Mouse (Mus musculus): ENCODE measurements at regions not wholly inside any gene's neighbourhood (a gene's known extent, or its start where the extent isn't known, plus 50 kb on each side); places are given as distances from the start of the nearest gene placed in this dataset.

DNA sequence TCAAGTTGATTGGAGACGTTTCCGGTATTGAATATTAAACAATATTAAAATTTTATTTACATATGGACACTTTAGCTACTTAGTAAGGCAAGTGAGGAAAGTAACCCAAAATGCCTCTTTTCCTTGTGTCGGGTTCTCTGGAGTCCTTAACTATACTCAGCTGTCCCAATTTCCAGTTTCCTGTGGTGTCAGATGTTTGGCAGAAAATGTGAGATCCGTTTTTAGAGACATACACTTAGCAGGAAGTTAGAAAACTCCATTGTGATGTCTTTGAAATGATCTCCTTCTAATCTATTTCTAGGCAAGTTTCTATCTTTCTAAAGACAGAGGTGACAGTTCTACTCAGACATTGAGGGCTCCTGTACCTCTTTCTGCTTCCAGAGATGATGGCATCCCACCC, 168.9 kb upstream of the Plcxd3 start:
- Histone ChIP-seq H3K79me2 (ENCODE audit: control insufficient read depth, insufficient read depth, low read length, poor library complexity) (no peaks in the 10 kb centered on the region), H3K4me1 (ENCODE audit: control insufficient read depth in 1 of 2, insufficient read depth in 2 of 2, low read length in 2 of 2) (no peaks in the 10 kb centered on the region), H3K27me3 (ENCODE audit: control insufficient read depth in 1 of 2, insufficient read depth in 2 of 2, low read length in 2 of 2) (no peaks in the 10 kb centered on the region), H3K9me3 (replicated peaks; ENCODE audit: insufficient read depth, low read length) (no peaks in the 10 kb centered on the region), H3K9ac (ENCODE audit: control insufficient read depth, low read depth, low read length, poor library complexity, severe bottlenecking) (no peak overlapping the region), H3K4me3 (ENCODE audit: control insufficient read depth in 1 of 2, insufficient read depth in 1 of 2, low read depth in 2 of 2, low read length in 2 of 2) (no peak overlapping the region), H3K27ac (ENCODE audit: control insufficient read depth, low read depth, low read length) (no peak overlapping the region), H3K36me3 (ENCODE audit: control insufficient read depth in 1 of 2, insufficient read depth in 2 of 2, low read length in 2 of 2) (no peaks in the 10 kb centered on the region)
- TF ChIP-seq E2F4 (IDR thresholded peaks at IDR 0.05; ENCODE audit: borderline replicate concordance, low read depth, low read length) (no peak), HCFC1 (IDR thresholded peaks at IDR 0.05; ENCODE audit: low read depth, low read length) (no peak), ZNF384 (IDR thresholded peaks at IDR 0.05; ENCODE audit: low read depth, low read length) (no peak)
- DNase-seq (ENCODE audit: low read depth, low spot score) = no peak

DNA sequence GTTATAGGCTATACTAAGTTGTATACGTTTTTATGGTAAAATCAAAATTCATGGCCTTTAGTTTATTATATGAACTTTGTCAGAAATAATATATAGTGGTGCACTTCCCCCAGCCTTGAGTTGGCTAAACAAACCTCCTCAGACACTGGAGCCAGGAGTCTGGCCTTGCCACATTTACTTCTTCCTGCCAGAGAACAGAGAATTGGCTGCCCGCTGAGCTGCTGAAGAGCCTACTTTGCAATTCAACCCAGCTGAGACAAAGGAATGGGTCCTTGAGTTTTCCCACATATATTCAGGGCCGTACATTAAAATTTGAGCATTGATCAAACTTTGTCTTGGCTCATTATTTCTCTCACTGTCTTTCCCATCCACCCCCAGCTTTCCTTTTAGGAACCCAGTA, 161.9 kb upstream of the Plcxd3 start:
- Histone ChIP-seq H3K4me1 (ENCODE audit: control insufficient read depth in 1 of 2, insufficient read depth in 2 of 2, low read length in 2 of 2) (no peaks in the 10 kb centered on the region), H3K27me3 (ENCODE audit: control insufficient read depth in 1 of 2, insufficient read depth in 2 of 2, low read length in 2 of 2) (no peaks in the 10 kb centered on the region; a peak in 1 of 4 replicates), H3K4me3 (ENCODE audit: control insufficient read depth in 1 of 2, insufficient read depth in 1 of 2, low read depth in 2 of 2, low read length in 2 of 2) (no peak overlapping the region), H3K9me3 (replicated peaks; ENCODE audit: insufficient read depth, low read length) (no peaks in the 10 kb centered on the region), H3K9ac (ENCODE audit: control insufficient read depth, low read depth, low read length, poor library complexity, severe bottlenecking) (no peak overlapping the region), H3K27ac (ENCODE audit: control insufficient read depth, low read depth, low read length) (no peak overlapping the region), H3K36me3 (ENCODE audit: control insufficient read depth in 1 of 2, insufficient read depth in 2 of 2, low read length in 2 of 2) (no peaks in the 10 kb centered on the region), H3K79me2 (ENCODE audit: control insufficient read depth, insufficient read depth, low read length, poor library complexity) (no peaks in the 10 kb centered on the region)
- no peak for TF ChIP-seq MAZ (IDR thresholded peaks at IDR 0.05; ENCODE audit: low read depth, low read length)
- TF ChIP-seq ELF1 (IDR thresholded peaks at IDR 0.05; ENCODE audit: low read depth, low read length) = no peak
- no peak for TF ChIP-seq MYB (IDR thresholded peaks at IDR 0.05; ENCODE audit: low read depth, low read length)
- no peak for DNase-seq (ENCODE audit: low read depth, low spot score)

DNA sequence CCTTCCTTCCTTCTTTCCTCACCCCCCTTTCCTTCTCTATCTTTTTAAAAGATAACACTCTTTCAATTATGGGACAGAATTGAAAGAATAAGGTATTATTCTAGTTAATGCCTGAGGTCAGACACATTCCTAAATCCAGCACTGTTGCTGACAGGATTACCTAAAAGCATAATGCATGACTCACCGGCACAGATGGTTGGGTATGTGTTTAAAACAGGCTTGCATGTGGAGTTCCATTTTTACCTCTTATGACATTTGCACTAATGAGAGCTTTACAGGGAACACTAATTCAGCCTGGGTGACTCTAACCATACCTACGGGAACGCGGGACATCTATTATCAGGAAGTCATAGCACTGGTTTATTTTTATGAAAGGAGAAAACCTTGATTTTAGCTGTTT, 156.2 kb upstream of the Plcxd3 start:
- DNase-seq (ENCODE audit: low read depth, low spot score) = no peak
- Histone ChIP-seq H3K9ac (ENCODE audit: control insufficient read depth, low read depth, low read length, poor library complexity, severe bottlenecking) (no peak overlapping the region), H3K27ac (ENCODE audit: control insufficient read depth, low read depth, low read length) (no peak overlapping the region), H3K4me3 (ENCODE audit: control insufficient read depth in 1 of 2, insufficient read depth in 1 of 2, low read depth in 2 of 2, low read length in 2 of 2) (no peak overlapping the region), H3K36me3 (ENCODE audit: control insufficient read depth in 1 of 2, insufficient read depth in 2 of 2, low read length in 2 of 2) (no peaks in the 10 kb centered on the region), H3K4me1 (ENCODE audit: control insufficient read depth in 1 of 2, insufficient read depth in 2 of 2, low read length in 2 of 2) (no peaks in the 10 kb centered on the region), H3K79me2 (ENCODE audit: control insufficient read depth, insufficient read depth, low read length, poor library complexity) (no peaks in the 10 kb centered on the region), H3K9me3 (replicated peaks; ENCODE audit: insufficient read depth, low read length) (no peaks in the 10 kb centered on the region), H3K27me3 (ENCODE audit: control insufficient read depth in 1 of 2, insufficient read depth in 2 of 2, low read length in 2 of 2) (no peaks in the 10 kb centered on the region)
- TF ChIP-seq NELFE (IDR thresholded peaks at IDR 0.05; ENCODE audit: low read depth, low read length) (no peak), POLR2AphosphoS5 (IDR thresholded peaks at IDR 0.05; ENCODE audit: borderline replicate concordance, low read depth, low read length) (no peak), ETS1 (IDR thresholded peaks at IDR 0.05; ENCODE audit: low read depth, low read length) (no peak), CTCF (IDR thresholded peaks at IDR 0.05 in 2 of 3, conservative IDR thresholded peaks at IDR 0.05 in 1 of 3; ENCODE audit: control insufficient read depth in 1 of 3, insufficient read depth in 1 of 3, low read depth in 2 of 3, low read length in 3 of 3, poor library complexity in 1 of 3, severe bottlenecking in 1 of 3) (no peak), MYB (IDR thresholded peaks at IDR 0.05; ENCODE audit: low read depth, low read length) (no peak), MAZ (IDR thresholded peaks at IDR 0.05; ENCODE audit: low read depth, low read length) (no peak), RCOR1 (IDR thresholded peaks at IDR 0.05; ENCODE audit: low read depth, low read length) (no peak), GATA1 (IDR thresholded peaks at IDR 0.05; ENCODE audit: low read depth, low read length) (no peak), EP300 (IDR thresholded peaks at IDR 0.05; ENCODE audit: low read depth in 1 of 2, low read length in 2 of 2) (no peak), USF2 (IDR thresholded peaks at IDR 0.05; ENCODE audit: borderline replicate concordance in 1 of 2, insufficient read depth in 1 of 2, low read depth in 1 of 2, low read length in 2 of 2) (no peak), UBTF (IDR thresholded peaks at IDR 0.05; ENCODE audit: borderline replicate concordance, insufficient read depth, low read depth, low read length) (no peak), E2F4 (IDR thresholded peaks at IDR 0.05; ENCODE audit: borderline replicate concordance, low read depth, low read length) (no peak), SMC3 (IDR thresholded peaks at IDR 0.05; ENCODE audit: low read depth, low read length) (no peak), CHD1 (IDR thresholded peaks at IDR 0.05; ENCODE audit: low read depth, low read length) (no peak), JUND (IDR thresholded peaks at IDR 0.05; ENCODE audit: low read depth, low read length) (no peak), POLR2A (IDR thresholded peaks at IDR 0.05; ENCODE audit: control insufficient read depth in 1 of 2, insufficient read depth in 1 of 2, low read depth in 1 of 2, low read length in 2 of 2, poor library complexity in 1 of 2) (no peak), CHD2 (IDR thresholded peaks at IDR 0.05; ENCODE audit: low read length) (no peak), BHLHE40 (IDR thresholded peaks at IDR 0.05; ENCODE audit: borderline replicate concordance, low read depth, low read length) (no peak), GABPA (IDR thresholded peaks at IDR 0.05; ENCODE audit: low read depth, low read length) (no peak)

Measured in MEL (cell line).